Mouse (Mus musculus) forebrain, embryonic 11.5 days (tissue): ENCODE data around the gene Bicdl1. TPM values are rescaled to one million over a fixed set of nuclear protein-coding genes. Genes with fewer than 3 reads are reported as not detected.

ENCODE experiments used
- ATAC-seq: fragments of 200-750 bp; cut with Nextera tagmentation; replicated peaks from 2 replicates; pipeline ENCODE4 v1.8.0; 2017; ENCODE audit warnings: moderate TSS enrichment; ENCODE audit not compliant: low FRiP score
- DNase-seq: peaks from one replicate; pipeline ENCODE4 v3.0.0-alpha.2; 2017; ENCODE audit warnings: low spot score
- H3K27ac ChIP-seq: fragments of 300-500 bp; sonication (generic); 2 replicates; pipeline ENCODE4 v1.5.1; 2014; ENCODE audit warnings: low read depth, low read length
- H3K27me3 ChIP-seq: fragments of 300-500 bp; sonication (generic); 2 replicates; pipeline ENCODE4 v1.6.1; 2014; ENCODE audit warnings: mild to moderate bottlenecking, low read length, mixed read lengths; ENCODE audit not compliant: control insufficient read depth, insufficient read depth
- H3K36me3 ChIP-seq: fragments of 300-500 bp; sonication (generic); 2 replicates; pipeline ENCODE4 v1.6.1; 2014; ENCODE audit warnings: mild to moderate bottlenecking, low read length, moderate library complexity, mixed read lengths; ENCODE audit not compliant: control insufficient read depth, insufficient read depth
- H3K4me1 ChIP-seq: fragments of 300-500 bp; sonication (generic); replicated peaks from 2 replicates; pipeline ENCODE4 v1.6.1; 2014; ENCODE audit warnings: low read length, mixed read lengths; ENCODE audit not compliant: control insufficient read depth, insufficient read depth
- H3K4me2 ChIP-seq: fragments of 300-500 bp; sonication (generic); 2 replicates; pipeline ENCODE4 v1.6.1; 2014; ENCODE audit warnings: low read depth, mild to moderate bottlenecking, low read length, moderate library complexity, mixed read lengths; ENCODE audit not compliant: severe bottlenecking
- H3K4me3 ChIP-seq: fragments of 300-500 bp; sonication (generic); 2 replicates; pipeline ENCODE4 v1.5.1; 2014; ENCODE audit warnings: low read depth, low read length
- H3K9ac ChIP-seq: fragments of 300-500 bp; sonication (generic); 2 replicates; pipeline ENCODE4 v1.6.1; 2014; ENCODE audit warnings: low read length
- H3K9me3 ChIP-seq: fragments of 300-500 bp; sonication (generic); 2 replicates; pipeline ENCODE4 v1.6.1; 2016; ENCODE audit warnings: low read length, mixed read lengths; ENCODE audit not compliant: control insufficient read depth
- WGBS: fragments of 180-500 bp; shearing (Covaris S2); extraction: QIAGEN DNeasy Blood & Tissue Kit; methylation state at CpG from one replicate; pipeline ENCODE4 v1.1.7; 2014; 5-methylcytosine and 5-hydroxymethylcytosine counted together
- polyA plus RNA-seq: library from polyadenylated mRNA; unstranded; fragments of >200 nt; fragmentation: Nextera tagmentation; extraction: Ambion mirVana; gene quantifications from 2 replicates; pipeline ENCODE4 v1.2.1, GENCODE M21; 2014

Bicdl1 gene
- polyA plus RNA-seq, 1 experiment from 2014 or later, result 11.1 TPM

- ATAC-seq, result no peak
- 83% methylated on average over 10 of the region's 10 CpGs for WGBS
Observed at GRCm38 (mm10) chr5:115626237-115626886, 105.1 kb downstream of the Bicdl1 start.

GRCm38 (mm10) chr5:115623694-115624440 is 107.6 kb downstream of the Bicdl1 start:
- Histone ChIP-seq H3K4me1 (no peaks in the 10 kb centered on the region), H3K9ac (no peak overlapping the region), H3K4me2 (no peak overlapping the region), H3K36me3 (peaks cover 3% of the 10 kb centered on the region; the same call in 1 of the 2 replicates), H3K4me3 (no peak overlapping the region), H3K27me3 (no peaks in the 10 kb centered on the region), H3K27ac (no peak overlapping the region), H3K9me3 (no peaks in the 10 kb centered on the region)
- ATAC-seq (no peak), DNase-seq (no peak)
- WGBS, result 85% methylated on average over 9 of the region's 9 CpGs

More at GRCm38 (mm10) chr5:115626237-115626886, 105.1 kb downstream of the Bicdl1 start:
- DNase-seq, result no peak
- no peaks in the 10 kb centered on the region for H3K4me1 ChIP-seq
- H3K36me3 ChIP-seq, result no peaks in the 10 kb centered on the region; the same call in 1 of the 2 replicates
- no peaks in the 10 kb centered on the region for H3K27me3 ChIP-seq
- no peak overlapping the region for H3K27ac ChIP-seq
- no peaks in the 10 kb centered on the region for H3K9me3 ChIP-seq
- no peak overlapping the region for H3K9ac ChIP-seq
- no peak overlapping the region for H3K4me2 ChIP-seq
- no peak overlapping the region for H3K4me3 ChIP-seq

DNA sequence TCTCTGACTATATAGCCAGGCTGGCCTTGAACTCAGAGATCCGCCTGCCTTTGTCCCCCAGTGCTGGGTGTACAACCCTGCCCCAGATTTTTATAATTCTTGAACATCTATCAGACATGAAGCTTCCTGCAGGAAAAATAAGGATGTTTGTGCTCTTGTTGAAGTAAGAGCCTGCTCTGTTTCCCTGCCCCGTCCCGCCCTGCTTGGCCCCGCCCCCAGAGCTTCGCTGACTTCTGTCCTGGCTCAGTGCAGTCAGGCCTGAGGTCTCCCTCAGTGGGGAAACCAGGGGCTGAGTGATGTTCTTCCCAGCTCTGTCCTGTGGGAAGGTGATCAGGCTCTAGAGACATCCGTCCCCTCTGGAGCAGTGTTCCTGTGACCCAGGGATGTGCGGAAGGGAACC is 108.7 kb downstream of the Bicdl1 start:
- H3K36me3 ChIP-seq, result peaks cover 6% of the 10 kb centered on the region; the same call in 1 of the 2 replicates
- no peak for DNase-seq
- H3K4me3 ChIP-seq, result no peak overlapping the region
- no peaks in the 10 kb centered on the region for H3K27me3 ChIP-seq
- H3K4me1 ChIP-seq, result no peaks in the 10 kb centered on the region
- H3K9me3 ChIP-seq, result no peaks in the 10 kb centered on the region
- no peak overlapping the region for H3K4me2 ChIP-seq
- no peak overlapping the region for H3K9ac ChIP-seq
- no peak for ATAC-seq
- no peak overlapping the region for H3K27ac ChIP-seq
- 85% methylated on average over 7 of the region's 7 CpGs for WGBS

DNA sequence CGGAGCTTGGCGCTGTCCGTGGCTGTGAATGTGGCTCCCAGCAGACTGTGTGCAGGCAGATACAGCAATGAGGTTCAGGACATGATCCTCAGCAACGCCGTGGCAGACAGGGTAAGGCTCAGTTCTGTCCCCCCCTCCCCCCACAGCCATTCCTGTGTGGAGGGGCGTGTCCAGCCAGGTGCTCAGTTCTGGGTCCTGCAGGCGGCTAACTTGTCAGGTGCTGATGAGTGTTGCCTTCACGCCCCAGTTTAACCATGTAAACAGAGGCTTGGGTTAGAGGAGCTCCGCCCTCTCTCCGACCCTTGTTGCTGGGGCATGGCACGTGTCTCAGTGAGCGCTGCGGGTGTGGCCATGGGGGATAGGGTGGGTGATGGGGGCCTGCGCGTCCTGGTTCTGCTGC is 111.7 kb downstream of the Bicdl1 start:
- ATAC-seq, result no peak
- no peak overlapping the region for H3K4me2 ChIP-seq
- H3K27me3 ChIP-seq, result no peaks in the 10 kb centered on the region
- no peak for DNase-seq
- H3K27ac ChIP-seq, result no peak overlapping the region
- H3K4me1 ChIP-seq, result no peaks in the 10 kb centered on the region
- 95% methylated on average over 15 of the region's 15 CpGs for WGBS
- H3K9me3 ChIP-seq, result no peaks in the 10 kb centered on the region
- H3K36me3 ChIP-seq, result peaks cover 19% of the 10 kb centered on the region
- no peak overlapping the region for H3K9ac ChIP-seq
- H3K4me3 ChIP-seq, result no peak overlapping the region

DNA sequence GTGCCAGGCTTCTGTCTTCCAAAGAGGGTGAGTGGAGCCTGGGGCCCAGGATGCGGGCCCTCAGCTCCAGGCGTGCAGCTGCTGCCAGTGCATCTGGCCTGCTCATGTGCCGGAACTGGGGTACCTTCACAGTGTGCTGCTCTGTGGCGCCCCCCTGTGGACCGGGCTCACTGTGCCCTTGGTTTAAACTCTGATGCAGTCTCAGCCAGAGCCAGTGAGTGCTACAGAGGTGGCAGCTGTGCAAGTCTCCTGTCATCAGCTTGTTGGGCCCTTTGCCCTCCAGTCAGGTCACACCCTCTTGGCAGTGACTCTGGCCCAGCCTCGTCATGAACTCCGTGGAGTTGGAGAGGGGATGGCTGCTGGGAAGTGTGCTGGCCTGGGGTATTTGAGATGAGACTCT is 116.5 kb downstream of the Bicdl1 start:
- Histone ChIP-seq H3K4me1 (no peaks in the 10 kb centered on the region), H3K4me3 (no peak overlapping the region), H3K27me3 (no peaks in the 10 kb centered on the region), H3K9ac (no peak overlapping the region), H3K4me2 (no peak overlapping the region), H3K36me3 (peaks cover 31% of the 10 kb centered on the region), H3K27ac (no peak overlapping the region), H3K9me3 (no peaks in the 10 kb centered on the region)
- peak; percentile 77 for DNase-seq
- 84% methylated on average over 7 of the region's 7 CpGs for whole genome bisulfite sequencing
- ATAC-seq, result no peak

DNA sequence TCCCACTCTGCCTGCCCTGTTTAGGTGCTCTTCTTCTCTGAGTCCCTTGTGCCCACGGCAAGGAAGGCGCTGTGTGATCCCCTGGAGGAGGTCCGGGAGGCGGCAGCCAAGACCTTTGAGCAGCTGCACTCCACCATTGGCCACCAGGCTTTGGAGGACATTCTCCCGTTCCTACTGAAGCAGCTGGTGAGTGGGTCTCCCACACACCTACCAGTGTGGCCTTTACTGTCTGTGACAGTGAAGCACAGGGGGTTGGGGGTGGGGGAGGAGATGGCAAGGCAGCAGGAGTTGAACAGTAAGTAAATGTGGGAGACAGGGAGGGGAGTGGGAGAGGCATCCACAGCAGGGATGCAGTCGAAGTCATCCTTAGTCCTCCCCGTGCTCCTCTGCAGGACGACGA is 118.1 kb downstream of the Bicdl1 start:
- no peaks in the 10 kb centered on the region for H3K4me1 ChIP-seq
- no peak for DNase-seq
- no peak overlapping the region for H3K4me3 ChIP-seq
- H3K27me3 ChIP-seq, result no peaks in the 10 kb centered on the region
- 96% methylated on average over 9 of the region's 9 CpGs for WGBS
- H3K27ac ChIP-seq, result no peak overlapping the region
- no peak for ATAC-seq
- H3K9ac ChIP-seq, result no peak overlapping the region
- H3K36me3 ChIP-seq, result peaks cover 28% of the 10 kb centered on the region
- H3K4me2 ChIP-seq, result no peak overlapping the region
- no peaks in the 10 kb centered on the region for H3K9me3 ChIP-seq

DNA sequence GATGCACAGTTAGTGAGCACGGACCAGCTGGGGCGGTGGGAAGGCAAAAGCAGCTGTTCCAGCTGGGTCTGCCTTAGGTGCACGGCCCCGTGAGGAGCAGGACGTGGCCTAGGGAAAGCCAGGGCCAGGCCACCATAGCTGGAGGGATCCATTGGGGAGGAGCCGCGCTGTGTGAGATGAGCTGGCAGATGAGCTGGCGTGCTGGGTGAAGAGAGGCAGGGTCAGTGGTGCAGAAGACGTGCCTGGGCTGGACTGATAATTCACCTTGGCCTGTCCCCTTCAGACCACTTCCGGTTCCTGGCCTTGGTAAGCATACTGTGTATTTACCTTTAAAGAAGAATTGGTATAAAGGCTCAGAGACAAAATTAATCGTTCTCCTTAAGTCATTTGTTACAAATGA is 119.9 kb downstream of the Bicdl1 start:
- Histone ChIP-seq H3K27ac (no peak overlapping the region), H3K36me3 (peaks cover 21% of the 10 kb centered on the region), H3K4me1 (no peaks in the 10 kb centered on the region), H3K4me2 (no peak overlapping the region), H3K9ac (no peak overlapping the region), H3K9me3 (no peaks in the 10 kb centered on the region), H3K4me3 (no peak overlapping the region), H3K27me3 (no peaks in the 10 kb centered on the region)
- no peak for DNase-seq
- 92% methylated on average over 11 of the region's 11 CpGs for WGBS
- ATAC-seq, result no peak

DNA sequence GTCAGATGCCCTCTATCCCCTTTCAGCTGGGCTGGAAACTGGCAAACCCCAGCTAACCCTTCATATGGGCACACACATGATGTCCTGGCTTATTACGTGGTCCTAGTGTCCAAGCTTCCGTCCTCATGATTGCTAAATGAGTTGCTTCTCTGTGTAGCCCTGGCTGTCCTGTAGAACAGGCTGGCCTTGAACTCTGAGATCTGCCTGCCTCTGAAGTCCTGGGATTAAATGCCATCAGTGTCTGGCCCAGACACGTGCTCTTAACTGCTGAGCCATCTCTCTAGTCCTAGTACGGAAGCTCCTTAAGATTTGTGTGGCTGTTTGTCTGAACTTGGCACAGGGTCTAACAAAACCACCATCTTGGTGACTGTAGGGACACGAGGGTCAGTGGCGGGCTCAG is 127.9 kb downstream of the Bicdl1 start:
- Histone ChIP-seq H3K9me3 (no peaks in the 10 kb centered on the region), H3K36me3 (peaks cover 19% of the 10 kb centered on the region), H3K9ac (no peak overlapping the region), H3K4me1 (no peaks in the 10 kb centered on the region), H3K27ac (no peak overlapping the region), H3K27me3 (no peaks in the 10 kb centered on the region), H3K4me3 (no peak overlapping the region), H3K4me2 (no peak overlapping the region)
- 94% methylated on average over 6 of the region's 6 CpGs for WGBS
- ATAC-seq (no peak), DNase-seq (no peak)
